Mouse (Mus musculus) bone marrow macrophage, adult 2 months (primary cell): ENCODE measurements around the gene Slc23a2.

Source experiments
- CTCF ChIP-seq: IDR thresholded peaks from 2 replicates; pipeline ENCODE4 v1.5.1; 2012; ENCODE audit warnings: low read depth, mild to moderate bottlenecking, low read length, moderate library complexity
- POLR2A ChIP-seq: IDR thresholded peaks from 2 replicates; pipeline ENCODE4 v1.6.1; 2012; ENCODE audit warnings: mild to moderate bottlenecking, low read depth, low read length, borderline replicate concordance

GRCm38 (mm10) chr2:132133436-132133835 lies 11.5 kb downstream of the Slc23a2 start:
- TF ChIP-seq CTCF (no peak), POLR2A (no peak)
